Mouse (Mus musculus): Measurements from ENCODE around the gene Per2.

- no peak for TF ChIP-seq POLR2A (IDR thresholded peaks at IDR 0.05; ENCODE audit: borderline replicate concordance, low read depth, low read length)
- TF ChIP-seq CTCF (IDR thresholded peaks at IDR 0.05; ENCODE audit: low read depth, low read length): no peak
Measured at GRCm38 (mm10) chr1:91404976-91405375, 54.1 kb downstream of the Per2 start.
